Mouse (Mus musculus): ENCODE data around the gene Swap70. TPM values are rescaled to one million over a fixed set of nuclear protein-coding genes. Genes with fewer than 3 reads are reported as not detected.
A peak's percentile ranks its signal among the peaks of the same experiment; 100 is the strongest.

Swap70 gene
- polyA plus RNA-seq (2015; fragmentation: Nextera tagmentation; extraction: Ambion mirVana) = 14.3 and 16.3 TPM in 2 replicates

DNA sequence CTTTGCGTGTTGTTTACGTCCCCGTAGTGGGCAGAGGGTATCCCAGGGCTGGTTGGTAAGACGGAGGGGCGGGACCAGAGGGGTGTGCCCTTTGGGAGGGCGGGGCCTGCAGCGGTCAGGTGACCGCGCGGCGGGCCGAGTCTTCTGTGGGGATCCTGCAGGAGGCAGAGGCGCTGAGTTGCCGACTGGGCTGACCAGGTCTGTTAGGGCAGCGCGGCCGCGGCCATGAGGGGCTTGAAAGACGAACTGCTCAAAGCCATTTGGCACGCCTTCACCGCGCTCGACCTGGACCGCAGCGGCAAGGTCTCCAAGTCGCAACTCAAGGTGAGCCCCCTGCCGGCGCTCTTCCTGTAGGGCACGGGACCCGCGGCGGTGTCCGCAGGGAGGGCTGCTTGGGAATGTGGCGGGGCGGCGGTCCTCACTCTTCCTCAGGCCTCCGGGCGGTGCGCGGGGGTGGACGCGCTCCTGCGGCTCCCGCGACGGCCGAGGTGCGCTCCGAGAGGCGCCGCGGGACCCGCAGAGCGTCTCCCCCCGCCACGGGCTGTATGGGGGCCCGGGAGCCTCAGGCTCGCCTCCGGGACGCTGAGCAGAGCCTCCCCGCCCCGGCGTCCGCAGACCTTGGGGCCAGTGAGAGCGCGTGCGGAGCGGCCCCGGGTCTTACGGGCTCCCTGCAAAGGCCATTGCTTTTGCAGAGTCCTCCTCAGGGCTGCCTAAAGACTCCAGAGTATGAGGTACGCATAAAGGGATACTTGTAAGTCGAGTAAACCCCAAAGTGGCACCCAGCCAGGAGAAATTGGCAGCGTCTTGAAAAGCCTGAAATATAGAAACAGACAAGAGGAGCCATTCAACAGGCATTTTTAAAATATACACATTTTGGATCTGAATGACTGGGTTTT, at the start of gene Swap70:
Gene Swap70 (plus strand): TSS at position 126 of the 896 bp plus-strand sequence.
- Histone ChIP-seq H3K4me2 (peak within 1 kb of the TSS; percentile 94), H3K36me3 (ENCODE audit: poor library complexity, severe bottlenecking) (no peaks in the 10 kb centered on the region), H3K4me3 (peak within 1 kb of the TSS; percentile 75), H3K27ac (peak within 1 kb of the TSS; percentile 74), H3K9ac (peak within 1 kb of the TSS; percentile 87), H3K9me3 (replicated peaks) (no peaks in the 10 kb centered on the region), H3K4me1 (peaks cover 12% of the 10 kb centered on the region), H3K27me3 (no peaks in the 10 kb centered on the region)
- ATAC-seq = peak; percentile 98
- under 1% methylated on average over 70 of the region's 73 CpGs for WGBS

DNA sequence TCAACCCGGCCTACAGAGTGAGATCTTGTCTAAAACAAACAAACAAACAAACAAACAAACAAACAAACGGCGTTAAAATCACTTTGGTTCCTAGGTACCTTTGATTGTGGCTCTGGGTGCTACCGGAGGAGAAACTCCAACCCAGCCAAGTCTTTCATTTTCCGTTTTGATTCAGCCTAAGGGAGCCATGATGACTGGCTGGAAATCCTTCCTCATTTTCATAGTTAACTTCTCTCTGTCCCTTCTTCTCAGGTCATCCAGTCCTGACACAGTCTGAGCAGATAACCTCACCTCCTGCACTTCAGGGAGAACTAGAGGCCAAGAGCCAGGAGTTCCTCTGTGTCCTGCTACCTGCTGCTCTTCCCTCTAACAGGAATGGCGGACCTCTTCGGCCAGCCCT, 42.3 kb upstream of the Swap70 start:
- no peak overlapping the region for H3K4me2 ChIP-seq
- ATAC-seq = no peak
- 93% methylated on average over 7 of the region's 7 CpGs for WGBS
- H3K27ac ChIP-seq = no peak overlapping the region
- H3K9me3 ChIP-seq (replicated peaks) = no peaks in the 10 kb centered on the region
- H3K4me1 ChIP-seq = no peaks in the 10 kb centered on the region
- H3K4me3 ChIP-seq = no peak overlapping the region
- no peak overlapping the region for H3K9ac ChIP-seq
- no peaks in the 10 kb centered on the region for H3K36me3 ChIP-seq (ENCODE audit: poor library complexity, severe bottlenecking)
- no peaks in the 10 kb centered on the region for H3K27me3 ChIP-seq

DNA sequence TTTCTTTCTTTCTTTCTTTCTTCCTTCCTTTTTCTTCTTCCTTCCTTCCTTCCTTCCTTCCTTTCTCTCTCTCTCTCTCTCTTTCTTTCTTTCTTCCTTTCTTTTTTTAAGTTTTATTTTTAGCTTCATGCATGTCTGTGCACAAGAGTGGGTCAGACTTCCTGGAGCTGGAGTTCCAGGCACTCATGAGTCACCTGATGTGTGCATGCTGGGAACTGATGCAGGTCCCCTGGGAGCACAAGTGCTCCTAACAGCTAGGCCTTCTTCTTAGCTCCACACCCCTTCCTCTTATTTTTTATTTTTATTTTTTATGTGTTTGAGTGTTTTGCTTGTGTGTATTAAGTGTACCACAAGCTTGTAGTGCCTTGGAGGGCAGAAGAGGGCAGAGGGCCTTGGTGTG, 40.9 kb upstream of the Swap70 start:
- H3K4me1 ChIP-seq = no peaks in the 10 kb centered on the region
- no peaks in the 10 kb centered on the region for H3K27me3 ChIP-seq
- no peak overlapping the region for H3K4me2 ChIP-seq
- H3K9ac ChIP-seq = no peak overlapping the region
- no peaks in the 10 kb centered on the region for H3K36me3 ChIP-seq (ENCODE audit: poor library complexity, severe bottlenecking)
- H3K9me3 ChIP-seq (replicated peaks) = no peaks in the 10 kb centered on the region
- H3K4me3 ChIP-seq = no peak overlapping the region
- ATAC-seq = no peak
- H3K27ac ChIP-seq = no peak overlapping the region

DNA sequence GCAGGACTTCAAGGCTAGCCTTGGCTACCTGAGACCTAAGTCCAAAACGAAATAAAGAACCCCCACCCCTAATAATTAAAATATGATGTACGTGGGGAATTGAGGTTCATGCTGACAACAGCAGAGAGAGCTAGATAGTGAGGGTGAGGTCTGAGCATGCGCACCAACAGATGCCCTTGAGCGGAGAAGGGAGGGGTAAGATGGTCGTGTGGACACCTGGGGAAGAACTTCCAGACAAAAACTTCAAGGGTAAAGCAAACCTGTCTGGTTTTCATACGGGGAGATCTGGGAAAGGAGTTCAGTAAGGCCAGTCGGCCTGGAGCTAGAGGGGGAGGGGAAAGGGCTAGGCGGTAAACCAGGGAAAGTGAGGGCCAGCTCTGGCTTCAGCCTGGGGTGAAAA, 40.1 kb upstream of the Swap70 start:
- Histone ChIP-seq H3K4me1 (no peaks in the 10 kb centered on the region), H3K9ac (no peak overlapping the region), H3K4me2 (no peak overlapping the region), H3K4me3 (no peak overlapping the region), H3K27ac (no peak overlapping the region), H3K27me3 (no peaks in the 10 kb centered on the region), H3K9me3 (replicated peaks) (no peaks in the 10 kb centered on the region), H3K36me3 (ENCODE audit: poor library complexity, severe bottlenecking) (no peaks in the 10 kb centered on the region)
- 64% methylated on average over 8 of the region's 8 CpGs for WGBS
- no peak for ATAC-seq

DNA sequence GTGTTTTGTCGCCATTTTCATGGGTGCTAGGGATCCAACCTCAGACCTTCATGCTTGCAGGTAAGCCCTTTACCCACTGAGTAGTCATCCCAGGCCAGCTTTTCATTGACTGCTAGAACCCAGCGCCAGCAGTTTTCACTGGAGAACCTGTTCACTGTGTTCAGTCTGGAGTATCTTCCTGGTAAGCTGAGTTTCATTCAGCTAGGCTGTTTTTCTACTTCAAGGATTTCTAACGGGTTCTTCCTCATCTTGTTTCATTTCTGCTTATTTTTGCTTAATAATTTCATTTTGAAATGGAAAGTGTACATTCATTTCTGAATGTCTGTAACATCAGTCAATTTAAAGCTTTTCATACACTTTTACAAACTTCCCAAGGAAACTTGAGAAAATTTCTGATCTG, 36.9 kb upstream of the Swap70 start:
- Histone ChIP-seq H3K27me3 (no peaks in the 10 kb centered on the region), H3K4me2 (no peak overlapping the region), H3K4me1 (no peaks in the 10 kb centered on the region), H3K9me3 (replicated peaks) (no peaks in the 10 kb centered on the region), H3K36me3 (ENCODE audit: poor library complexity, severe bottlenecking) (no peaks in the 10 kb centered on the region), H3K27ac (no peak overlapping the region), H3K4me3 (no peak overlapping the region), H3K9ac (no peak overlapping the region)
- ATAC-seq = no peak
- 86% methylated on average over 3 of the region's 3 CpGs for WGBS

DNA sequence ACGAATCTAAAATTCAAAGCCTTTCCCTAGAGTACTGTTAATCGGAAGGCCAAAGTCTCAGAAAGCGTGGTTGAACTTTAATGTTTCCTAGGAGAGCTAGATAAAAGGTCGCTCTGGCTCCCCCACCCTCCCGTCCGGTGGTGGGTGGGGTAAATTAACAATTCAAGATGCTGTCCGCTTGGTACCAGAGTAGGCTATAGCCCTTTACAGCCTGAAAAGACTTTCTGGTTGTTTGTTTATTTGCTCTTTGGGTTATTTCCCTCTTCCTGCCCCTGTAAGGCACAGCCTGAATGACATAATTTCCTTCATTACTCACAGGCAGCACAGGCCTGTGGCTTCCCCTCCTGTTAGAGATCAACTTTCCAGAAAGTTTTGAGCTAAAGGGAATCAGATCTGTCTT, 31.6 kb upstream of the Swap70 start:
- ATAC-seq = no peak
- Histone ChIP-seq H3K27ac (no peak overlapping the region), H3K27me3 (no peaks in the 10 kb centered on the region), H3K9me3 (replicated peaks) (no peaks in the 10 kb centered on the region), H3K4me3 (no peak overlapping the region), H3K36me3 (ENCODE audit: poor library complexity, severe bottlenecking) (no peaks in the 10 kb centered on the region), H3K4me1 (no peaks in the 10 kb centered on the region), H3K4me2 (no peak overlapping the region), H3K9ac (no peak overlapping the region)
- 60% methylated on average over 7 of the region's 7 CpGs for WGBS

DNA sequence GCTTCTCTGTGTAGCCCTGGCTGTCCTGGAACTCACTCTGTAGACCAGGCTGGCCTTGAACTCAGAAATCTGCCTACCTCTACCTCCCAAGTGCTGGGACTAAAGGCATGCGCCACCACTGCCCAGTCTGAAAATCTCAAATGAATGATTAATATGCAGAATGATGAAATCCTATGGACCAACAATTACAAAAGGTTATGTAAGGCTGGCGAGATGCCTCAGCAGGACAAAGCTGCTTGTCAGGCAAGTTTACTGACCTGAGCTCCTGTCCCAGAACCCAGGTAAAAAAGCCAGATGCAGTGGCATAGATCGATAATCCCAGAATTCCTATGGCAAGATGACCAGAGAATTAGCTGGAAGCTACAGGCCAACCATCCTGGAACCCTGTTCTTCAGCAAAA, 28.3 kb upstream of the Swap70 start:
- H3K4me2 ChIP-seq = no peak overlapping the region
- no peaks in the 10 kb centered on the region for H3K9me3 ChIP-seq (replicated peaks)
- WGBS = 92% methylated on average over 3 of the region's 3 CpGs
- no peak for ATAC-seq
- no peaks in the 10 kb centered on the region for H3K4me1 ChIP-seq
- no peak overlapping the region for H3K4me3 ChIP-seq
- H3K27ac ChIP-seq = no peak overlapping the region
- no peaks in the 10 kb centered on the region for H3K27me3 ChIP-seq
- no peaks in the 10 kb centered on the region for H3K36me3 ChIP-seq (ENCODE audit: poor library complexity, severe bottlenecking)
- no peak overlapping the region for H3K9ac ChIP-seq

DNA sequence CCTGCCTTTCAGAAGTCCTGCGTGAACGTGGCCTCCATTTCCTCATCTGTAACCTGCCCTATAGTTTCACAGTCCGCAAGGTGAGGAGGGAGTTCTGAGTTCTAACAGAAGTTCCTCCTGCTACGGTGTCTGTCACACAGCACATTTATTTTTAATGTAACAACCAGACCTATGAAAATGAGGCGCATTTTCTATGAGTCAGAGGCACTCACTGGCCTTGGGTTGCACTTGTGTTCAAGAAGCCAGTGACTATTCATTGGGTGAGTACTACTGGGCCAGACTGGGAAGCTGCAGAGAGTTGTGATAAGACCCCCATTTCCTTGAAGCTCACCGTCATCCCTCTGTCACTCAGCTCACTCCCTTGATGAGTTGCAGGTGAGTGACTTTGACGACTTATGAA, 24.3 kb upstream of the Swap70 start:
- H3K4me3 ChIP-seq = no peak overlapping the region
- H3K27ac ChIP-seq = no peak overlapping the region
- no peaks in the 10 kb centered on the region for H3K27me3 ChIP-seq
- H3K9me3 ChIP-seq (replicated peaks) = no peaks in the 10 kb centered on the region
- no peaks in the 10 kb centered on the region for H3K36me3 ChIP-seq (ENCODE audit: poor library complexity, severe bottlenecking)
- H3K4me2 ChIP-seq = no peak overlapping the region
- WGBS = 93% methylated on average over 7 of the region's 7 CpGs
- ATAC-seq = no peak
- H3K9ac ChIP-seq = no peak overlapping the region
- no peaks in the 10 kb centered on the region for H3K4me1 ChIP-seq

DNA sequence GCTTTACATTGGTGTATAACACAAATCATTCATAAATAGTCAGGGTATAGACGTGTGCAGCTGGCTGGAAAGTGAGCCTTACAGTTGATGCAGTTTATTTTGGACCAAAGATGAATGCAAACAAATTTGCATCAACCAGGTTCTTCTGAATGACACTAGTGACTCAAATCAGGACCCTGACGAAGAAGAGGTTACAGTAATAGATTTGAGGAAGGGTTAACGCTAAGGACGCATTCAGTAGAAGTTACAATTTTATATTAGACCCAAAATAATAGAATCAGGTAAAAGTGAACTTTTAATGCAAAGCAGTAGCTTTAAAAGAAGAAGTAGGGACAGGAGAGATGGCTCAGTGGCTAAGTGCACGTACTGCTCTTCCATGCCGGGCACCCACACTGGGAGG, 19.6 kb upstream of the Swap70 start:
- no peak overlapping the region for H3K27ac ChIP-seq
- 92% methylated on average over 6 of the region's 6 CpGs for WGBS
- H3K36me3 ChIP-seq (ENCODE audit: poor library complexity, severe bottlenecking) = no peaks in the 10 kb centered on the region
- no peak overlapping the region for H3K9ac ChIP-seq
- H3K9me3 ChIP-seq (replicated peaks) = peaks cover 12% of the 10 kb centered on the region
- ATAC-seq = no peak
- H3K4me3 ChIP-seq = no peak overlapping the region
- no peak overlapping the region for H3K4me2 ChIP-seq
- no peaks in the 10 kb centered on the region for H3K4me1 ChIP-seq
- no peaks in the 10 kb centered on the region for H3K27me3 ChIP-seq

DNA sequence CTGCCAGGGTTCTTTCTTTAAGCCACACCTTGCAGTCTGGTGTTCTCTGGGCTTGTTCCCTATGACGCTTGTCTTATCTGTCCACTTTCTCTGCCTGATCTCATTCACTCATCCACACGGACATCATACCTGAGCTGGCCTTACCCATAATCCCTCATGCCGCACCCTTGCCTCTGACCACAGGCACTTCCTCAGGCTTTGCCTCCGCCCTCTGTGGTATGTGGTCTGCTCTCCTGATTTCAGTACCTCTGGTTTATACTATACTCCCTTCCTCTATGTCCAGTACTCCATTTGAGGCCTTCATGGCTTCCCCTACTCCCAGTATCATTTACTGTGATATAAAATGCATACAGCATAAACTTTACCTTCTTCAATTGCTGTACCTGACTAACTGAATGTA, 17.3 kb upstream of the Swap70 start:
- no peak for ATAC-seq
- WGBS = 91% methylated on average over 4 of the region's 4 CpGs
- Histone ChIP-seq H3K27ac (no peak overlapping the region), H3K27me3 (no peaks in the 10 kb centered on the region), H3K36me3 (ENCODE audit: poor library complexity, severe bottlenecking) (no peaks in the 10 kb centered on the region), H3K4me3 (no peak overlapping the region), H3K4me2 (no peak overlapping the region), H3K9ac (no peak overlapping the region), H3K9me3 (replicated peaks) (peaks cover 19% of the 10 kb centered on the region), H3K4me1 (no peaks in the 10 kb centered on the region)

DNA sequence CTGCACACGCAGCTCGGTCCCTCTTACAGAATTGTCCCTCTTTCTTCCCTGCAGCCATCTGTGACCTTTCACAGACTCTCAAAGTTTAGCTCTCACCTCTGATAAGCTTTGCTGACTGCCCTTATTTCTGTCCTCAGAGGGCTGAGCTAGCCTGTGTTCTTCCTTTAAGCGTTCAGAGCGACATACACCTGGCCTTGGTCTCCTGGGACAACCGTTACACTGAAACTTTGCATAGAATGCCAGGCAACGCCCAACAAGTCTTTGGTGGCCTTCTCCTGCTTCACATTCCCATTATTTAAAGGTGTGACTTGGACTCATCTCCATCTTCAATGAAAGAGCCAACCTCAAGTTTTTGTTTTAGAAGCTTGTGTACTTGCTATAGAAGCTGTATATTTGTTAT, 13.2 kb upstream of the Swap70 start:
- Histone ChIP-seq H3K9me3 (replicated peaks) (peaks cover 19% of the 10 kb centered on the region), H3K4me2 (no peak overlapping the region), H3K27ac (no peak overlapping the region), H3K4me3 (no peak overlapping the region), H3K9ac (no peak overlapping the region), H3K4me1 (no peaks in the 10 kb centered on the region), H3K27me3 (no peaks in the 10 kb centered on the region), H3K36me3 (ENCODE audit: poor library complexity, severe bottlenecking) (no peaks in the 10 kb centered on the region)
- 91% methylated on average over 6 of the region's 6 CpGs for WGBS
- ATAC-seq = no peak

DNA sequence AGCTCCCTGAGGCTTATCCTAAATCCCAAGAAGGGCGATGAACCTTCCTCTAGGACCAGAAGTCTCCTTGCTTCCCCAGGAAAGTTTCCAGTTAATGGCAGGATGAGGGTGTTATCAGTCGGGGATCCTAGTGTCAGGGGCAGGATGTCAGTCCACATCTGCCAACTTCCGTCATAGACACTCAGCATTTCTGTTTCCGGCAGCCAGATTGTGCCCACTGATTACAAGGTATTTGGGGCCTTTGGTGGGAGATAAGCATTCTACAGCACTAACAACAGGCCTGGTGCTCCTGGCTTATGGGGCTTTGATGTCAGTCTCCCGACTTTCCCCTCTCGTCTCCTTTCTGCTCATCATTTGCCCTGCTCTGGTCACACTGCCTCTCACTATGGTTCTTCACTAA, 12.1 kb upstream of the Swap70 start:
- no peak overlapping the region for H3K4me2 ChIP-seq
- no peaks in the 10 kb centered on the region for H3K36me3 ChIP-seq (ENCODE audit: poor library complexity, severe bottlenecking)
- H3K9ac ChIP-seq = no peak overlapping the region
- H3K27ac ChIP-seq = no peak overlapping the region
- no peak for ATAC-seq
- peaks cover 19% of the 10 kb centered on the region for H3K9me3 ChIP-seq (replicated peaks)
- H3K4me3 ChIP-seq = no peak overlapping the region
- WGBS = 90% methylated on average over 6 of the region's 6 CpGs
- H3K27me3 ChIP-seq = no peaks in the 10 kb centered on the region
- no peaks in the 10 kb centered on the region for H3K4me1 ChIP-seq

DNA sequence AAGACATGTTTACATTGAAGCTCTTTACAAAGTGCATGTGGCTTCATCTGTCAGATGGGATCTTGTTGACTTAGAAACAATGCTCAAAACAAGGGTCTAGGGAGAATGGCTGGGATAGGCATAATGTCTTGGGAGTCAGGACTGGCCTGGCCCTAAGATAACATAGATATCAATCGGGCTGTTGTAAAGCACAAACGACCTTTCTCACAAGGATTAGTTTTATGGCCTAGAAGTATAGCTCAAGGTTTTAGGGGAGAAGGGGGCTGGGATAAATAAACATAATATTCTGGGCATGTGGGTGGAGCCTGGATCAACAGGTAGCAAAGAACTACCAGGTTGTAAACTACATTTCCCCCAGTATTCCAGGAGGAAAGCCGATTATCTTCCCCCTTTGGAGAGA, 10.5 kb upstream of the Swap70 start:
- Histone ChIP-seq H3K36me3 (ENCODE audit: poor library complexity, severe bottlenecking) (no peaks in the 10 kb centered on the region), H3K4me1 (no peaks in the 10 kb centered on the region), H3K4me3 (no peak overlapping the region), H3K9me3 (replicated peaks) (peaks cover 13% of the 10 kb centered on the region), H3K4me2 (no peak overlapping the region), H3K27me3 (no peaks in the 10 kb centered on the region), H3K9ac (no peak overlapping the region), H3K27ac (no peak overlapping the region)
- WGBS = 88% methylated on average over 3 of the region's 3 CpGs
- ATAC-seq = no peak

Data from forebrain, embryonic 13.5 days (tissue).